Mouse (Mus musculus): ENCODE data around the gene Kifc3. TPM values are rescaled to one million over a fixed set of nuclear protein-coding genes. Genes with fewer than 3 reads are reported as not detected.

The Kifc3 gene
- total and polyA plus RNA-seq, 3 experiments: 10.6 to 19.1 TPM; not detected in 1

GRCm38 (mm10) chr8:95162785-95163184 lies 39.8 kb downstream of the Kifc3 start:
- no peak overlapping the region for H3K4me3 ChIP-seq (ENCODE audit: control insufficient read depth in 1 of 2, insufficient read depth in 1 of 2, low read depth in 2 of 2, low read length in 2 of 2)
- TF ChIP-seq NRF1 (IDR thresholded peaks at IDR 0.05; ENCODE audit: insufficient read depth, low read depth, low read length, poor library complexity, severe bottlenecking) (no peak), MYC (IDR thresholded peaks at IDR 0.05; ENCODE audit: low read depth, low read length) (no peak), MAZ (IDR thresholded peaks at IDR 0.05; ENCODE audit: low read depth, low read length) (no peak), MXI1 (IDR thresholded peaks at IDR 0.05; ENCODE audit: low read depth, low read length) (no peak), ZMIZ1 (IDR thresholded peaks at IDR 0.05; ENCODE audit: low read depth, low read length) (no peak), POLR2A (IDR thresholded peaks at IDR 0.05; ENCODE audit: control insufficient read depth in 1 of 2, insufficient read depth in 1 of 2, low read depth in 1 of 2, low read length in 2 of 2, poor library complexity in 1 of 2) (no peak), TCF12 (IDR thresholded peaks at IDR 0.05; ENCODE audit: low read depth, low read length) (no peak), E2F4 (IDR thresholded peaks at IDR 0.05; ENCODE audit: borderline replicate concordance, low read depth, low read length) (no peak), UBTF (IDR thresholded peaks at IDR 0.05; ENCODE audit: borderline replicate concordance, insufficient read depth, low read depth, low read length) (no peak), NELFE (IDR thresholded peaks at IDR 0.05; ENCODE audit: low read depth, low read length) (no peak), MAX (IDR thresholded peaks at IDR 0.05; ENCODE audit: low read length) (no peak), ZKSCAN1 (IDR thresholded peaks at IDR 0.05; ENCODE audit: low read depth, low read length) (no peak), ZNF384 (IDR thresholded peaks at IDR 0.05; ENCODE audit: low read depth, low read length) (no peak)
- no peak overlapping the region for H3K27ac ChIP-seq (ENCODE audit: control insufficient read depth, low read depth, low read length)
- no peaks in the 10 kb centered on the region for H3K79me2 ChIP-seq (ENCODE audit: control insufficient read depth, insufficient read depth, low read length, poor library complexity)
- H3K27me3 ChIP-seq (ENCODE audit: control insufficient read depth in 1 of 2, insufficient read depth in 2 of 2, low read length in 2 of 2): peaks cover 0 to 12% of the 10 kb centered on the region in 2 experiments; a peak in 2 of 4 replicates
- H3K9me3 ChIP-seq (replicated peaks; ENCODE audit: insufficient read depth, low read length): no peaks in the 10 kb centered on the region
- no peaks in the 10 kb centered on the region for H3K36me3 ChIP-seq (ENCODE audit: control insufficient read depth in 1 of 2, insufficient read depth in 2 of 2, low read length in 2 of 2)
- H3K4me1 ChIP-seq (ENCODE audit: control insufficient read depth in 1 of 2, insufficient read depth in 2 of 2, low read length in 2 of 2): no peaks in the 10 kb centered on the region
- H3K9ac ChIP-seq (ENCODE audit: control insufficient read depth, low read depth, low read length, poor library complexity, severe bottlenecking): no peak overlapping the region
- DNase-seq (ENCODE audit: low read depth, low spot score): no peak

GRCm38 (mm10) chr8:95159344-95159743 lies 43.3 kb downstream of the Kifc3 start:
- Histone ChIP-seq H3K4me1 (ENCODE audit: control insufficient read depth in 1 of 2, insufficient read depth in 2 of 2, low read length in 2 of 2) (peaks cover 0 to 2% of the 10 kb centered on the region in 2 experiments; a peak in 2 of 4 replicates), H3K27ac (ENCODE audit: control insufficient read depth, low read depth, low read length) (no peak overlapping the region), H3K9me3 (replicated peaks; ENCODE audit: insufficient read depth, low read length) (no peaks in the 10 kb centered on the region), H3K27me3 (ENCODE audit: control insufficient read depth in 1 of 2, insufficient read depth in 2 of 2, low read length in 2 of 2) (peaks cover 0 to 2% of the 10 kb centered on the region in 2 experiments; a peak in 1 of 4 replicates), H3K4me3 (ENCODE audit: control insufficient read depth in 1 of 2, insufficient read depth in 1 of 2, low read depth in 2 of 2, low read length in 2 of 2) (no peak overlapping the region), H3K79me2 (ENCODE audit: control insufficient read depth, insufficient read depth, low read length, poor library complexity) (no peaks in the 10 kb centered on the region), H3K9ac (ENCODE audit: control insufficient read depth, low read depth, low read length, poor library complexity, severe bottlenecking) (no peak overlapping the region), H3K36me3 (ENCODE audit: control insufficient read depth in 1 of 2, insufficient read depth in 2 of 2, low read length in 2 of 2) (no peaks in the 10 kb centered on the region)
- TF ChIP-seq RAD21 (IDR thresholded peaks at IDR 0.05; ENCODE audit: low read depth, low read length) (no peak), ETS1 (IDR thresholded peaks at IDR 0.05; ENCODE audit: low read depth, low read length) (no peak), TAL1 (IDR thresholded peaks at IDR 0.05; ENCODE audit: low read length) (no peak), NRF1 (IDR thresholded peaks at IDR 0.05; ENCODE audit: insufficient read depth, low read depth, low read length, poor library complexity, severe bottlenecking) (no peak), POLR2AphosphoS5 (IDR thresholded peaks at IDR 0.05; ENCODE audit: borderline replicate concordance, low read depth, low read length) (no peak), BHLHE40 (IDR thresholded peaks at IDR 0.05; ENCODE audit: borderline replicate concordance, low read depth, low read length) (no peak), MYC (IDR thresholded peaks at IDR 0.05; ENCODE audit: low read depth, low read length) (no peak), MAFK (IDR thresholded peaks at IDR 0.05; ENCODE audit: borderline replicate concordance, low read depth, low read length) (no peak), USF2 (IDR thresholded peaks at IDR 0.05; ENCODE audit: borderline replicate concordance in 1 of 2, insufficient read depth in 1 of 2, low read depth in 1 of 2, low read length in 2 of 2) (no peak), USF1 (IDR thresholded peaks at IDR 0.05; ENCODE audit: low read depth, low read length) (no peak), E2F4 (IDR thresholded peaks at IDR 0.05; ENCODE audit: borderline replicate concordance, low read depth, low read length) (no peak), EP300 (IDR thresholded peaks at IDR 0.05; ENCODE audit: low read depth in 1 of 2, low read length in 2 of 2) (no peak), TCF12 (IDR thresholded peaks at IDR 0.05; ENCODE audit: low read depth, low read length) (no peak), ELF1 (IDR thresholded peaks at IDR 0.05; ENCODE audit: low read depth, low read length) (no peak), CHD1 (IDR thresholded peaks at IDR 0.05; ENCODE audit: low read depth, low read length) (no peak), TBP (IDR thresholded peaks at IDR 0.05; ENCODE audit: low read depth, low read length) (no peak), SIN3A (IDR thresholded peaks at IDR 0.05; ENCODE audit: low read length) (no peak), MEF2A (IDR thresholded peaks at IDR 0.05; ENCODE audit: extremely low read depth, insufficient replicate concordance, low read depth, low read length, poor library complexity, severe bottlenecking) (no peak), SMC3 (IDR thresholded peaks at IDR 0.05; ENCODE audit: low read depth, low read length) (no peak)
- DNase-seq (ENCODE audit: low read depth, low spot score): no peak

All from MEL (cell line).